Comparison of ENCODE assay signal across 7 mouse cellular contexts in the genomic region with DNA sequence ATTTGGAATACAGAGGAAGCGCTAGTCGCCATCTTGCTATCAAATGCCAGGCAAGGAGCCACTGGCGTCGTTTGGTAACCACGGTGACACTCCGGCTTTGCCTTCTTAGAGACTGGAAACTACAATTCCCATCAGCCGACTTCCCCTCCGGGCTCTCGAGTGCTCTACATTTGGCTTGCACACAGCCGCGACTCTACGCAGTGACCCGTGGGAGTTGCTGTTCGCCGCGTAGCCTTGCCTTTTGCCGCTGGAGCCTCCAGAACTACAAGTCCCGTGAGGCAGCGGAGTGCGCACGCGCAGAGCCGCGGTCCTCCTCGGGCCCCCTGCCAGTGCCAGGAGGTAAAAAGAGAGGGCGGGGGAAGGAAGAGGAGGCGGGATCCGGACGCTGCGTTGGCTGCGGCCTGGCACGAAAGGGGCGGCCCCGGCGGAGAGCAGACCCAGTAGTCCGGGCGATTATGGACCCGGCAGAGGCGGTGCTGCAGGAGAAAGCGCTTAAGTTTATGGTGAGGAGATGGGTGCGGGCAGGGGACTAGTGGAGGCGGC. TPM values are rescaled to one million over a fixed set of nuclear protein-coding genes. Genes with fewer than 3 reads are reported as not detected.
DNase-seq lines count a peak whose midpoint lies in the region; ATAC-seq lines count a peak whose summit lies in the region.

Gene Btrc (plus strand): TSS at position 351 of the 543 bp plus-strand sequence.

- peak; percentile 100 for ATAC-seq in intestine, embryonic 16.5 days
- ATAC-seq in midbrain, embryonic 11.5 days (ENCODE audit: low FRiP score): peak; percentile 99

- peak within 1 kb of the TSS; percentile 81 for H3K27ac ChIP-seq in intestine, embryonic 16.5 days (ENCODE audit: low read length)
- H3K27ac ChIP-seq in midbrain, embryonic 11.5 days (ENCODE audit: low read depth, low read length): peak within 1 kb of the TSS; percentile 86

- peak within 1 kb of the TSS; percentile 94 for H3K4me3 ChIP-seq in intestine, embryonic 16.5 days (ENCODE audit: low read length)
- H3K4me3 ChIP-seq in midbrain, embryonic 11.5 days (ENCODE audit: low read depth, low read length): peak within 1 kb of the TSS; percentile 61

- H3K9me3 ChIP-seq in intestine, embryonic 16.5 days (ENCODE audit: control insufficient read depth, low read length): no peaks in the 10 kb centered on the region
- no peaks in the 10 kb centered on the region for H3K9me3 ChIP-seq in midbrain, embryonic 11.5 days (ENCODE audit: control insufficient read depth, low read length)

- H3K36me3 ChIP-seq in intestine, embryonic 16.5 days (ENCODE audit: control insufficient read depth, insufficient read depth, low read length): no peaks in the 10 kb centered on the region
- no peaks in the 10 kb centered on the region; the same call in 1 of the 2 replicates for H3K36me3 ChIP-seq in midbrain, embryonic 11.5 days (ENCODE audit: control insufficient read depth, insufficient read depth, low read length)

- H3K4me1 ChIP-seq in intestine, embryonic 16.5 days (ENCODE audit: control insufficient read depth, insufficient read depth, low read length): peaks cover 6% of the 10 kb centered on the region
- H3K4me1 ChIP-seq in midbrain, embryonic 11.5 days (ENCODE audit: control insufficient read depth, insufficient read depth, low read length): peaks cover 10% of the 10 kb centered on the region

- DNase-seq in adrenal gland, adult 8-10 months: peak; percentile 100
- DNase-seq in embryo, embryonic 9.5 days (ENCODE audit: extremely low spot score): peak; percentile 100
- DNase-seq in gastrocnemius, postnatal 4 days (ENCODE audit: low spot score in 2 of 2): peak; percentile 99
- peak; percentile 100 for DNase-seq in left cerebral cortex, postnatal 36 days (ENCODE audit: low spot score in 2 of 2)
- DNase-seq in midbrain, embryonic 11.5 days (ENCODE audit: low spot score, missing footprints): peak; percentile 100
- peak; percentile 100 for DNase-seq in skeletal muscle tissue, adult 2 months (ENCODE audit: low read depth, low spot score)

- H3K27me3 ChIP-seq in intestine, embryonic 16.5 days (replicated peaks; ENCODE audit: control insufficient read depth, insufficient read depth, low read length): no peaks in the 10 kb centered on the region
- H3K27me3 ChIP-seq in midbrain, embryonic 11.5 days (ENCODE audit: control insufficient read depth, insufficient read depth, low read length): no peaks in the 10 kb centered on the region

- H3K4me2 ChIP-seq in intestine, embryonic 16.5 days (ENCODE audit: low read depth, low read length): peak within 1 kb of the TSS; percentile 75
- H3K4me2 ChIP-seq in midbrain, embryonic 11.5 days: peak within 1 kb of the TSS; percentile 66

- under 1% methylated on average over 41 of the region's 42 CpGs for WGBS in intestine, embryonic 16.5 days
- 0% methylated on average over 40 of the region's 42 CpGs for WGBS in midbrain, embryonic 11.5 days

- intact Hi-C loops in left cerebral cortex, postnatal 36 days (cut with DNase I): loop anchor here (5.0 to 10.0 kb wide), 2 partner anchors 59 to 69 kb away; no protein-coding TSS in a partner anchor

- H3K9ac ChIP-seq in intestine, embryonic 16.5 days (ENCODE audit: low read depth, low read length): peak within 1 kb of the TSS; percentile 92
- peak within 1 kb of the TSS; percentile 79 for H3K9ac ChIP-seq in midbrain, embryonic 11.5 days (ENCODE audit: low read length)

RNA-seq across cellular contexts. Expression of gene Btrc, which starts in this region (rescaled TPM):
- total RNA-seq in adrenal gland, adult 8-10 months (2022): 10 to 100 TPM; 48.2 to 67.7 (median 54.8) TPM
- total RNA-seq in gastrocnemius, postnatal 4 days (2021): 10 to 100 TPM; 39.6 to 43.8 TPM
- polyA plus RNA-seq in intestine, embryonic 16.5 days (2015; fragmentation: Nextera tagmentation; extraction: Ambion mirVana): 28.7 and 30.4 TPM in 2 replicates
- 100 to 1,000 TPM; 102 to 103 TPM for total RNA-seq in left cerebral cortex, postnatal 36 days (2021)
- polyA plus RNA-seq in midbrain, embryonic 11.5 days (2014; fragmentation: Nextera tagmentation; extraction: Ambion mirVana): 49.5 and 58.7 TPM in 2 replicates

Comparison
In these comparisons a context has a peak if more than half of its experiments do, and no peak if none do; other contexts are left out.
1. Peak in every context shown above with its lines: DNase-seq, ATAC-seq, H3K4me3 ChIP-seq and H3K27ac ChIP-seq.